Mouse (Mus musculus): ENCODE results near the gene Alkbh6.

The Alkbh6 gene

DNA sequence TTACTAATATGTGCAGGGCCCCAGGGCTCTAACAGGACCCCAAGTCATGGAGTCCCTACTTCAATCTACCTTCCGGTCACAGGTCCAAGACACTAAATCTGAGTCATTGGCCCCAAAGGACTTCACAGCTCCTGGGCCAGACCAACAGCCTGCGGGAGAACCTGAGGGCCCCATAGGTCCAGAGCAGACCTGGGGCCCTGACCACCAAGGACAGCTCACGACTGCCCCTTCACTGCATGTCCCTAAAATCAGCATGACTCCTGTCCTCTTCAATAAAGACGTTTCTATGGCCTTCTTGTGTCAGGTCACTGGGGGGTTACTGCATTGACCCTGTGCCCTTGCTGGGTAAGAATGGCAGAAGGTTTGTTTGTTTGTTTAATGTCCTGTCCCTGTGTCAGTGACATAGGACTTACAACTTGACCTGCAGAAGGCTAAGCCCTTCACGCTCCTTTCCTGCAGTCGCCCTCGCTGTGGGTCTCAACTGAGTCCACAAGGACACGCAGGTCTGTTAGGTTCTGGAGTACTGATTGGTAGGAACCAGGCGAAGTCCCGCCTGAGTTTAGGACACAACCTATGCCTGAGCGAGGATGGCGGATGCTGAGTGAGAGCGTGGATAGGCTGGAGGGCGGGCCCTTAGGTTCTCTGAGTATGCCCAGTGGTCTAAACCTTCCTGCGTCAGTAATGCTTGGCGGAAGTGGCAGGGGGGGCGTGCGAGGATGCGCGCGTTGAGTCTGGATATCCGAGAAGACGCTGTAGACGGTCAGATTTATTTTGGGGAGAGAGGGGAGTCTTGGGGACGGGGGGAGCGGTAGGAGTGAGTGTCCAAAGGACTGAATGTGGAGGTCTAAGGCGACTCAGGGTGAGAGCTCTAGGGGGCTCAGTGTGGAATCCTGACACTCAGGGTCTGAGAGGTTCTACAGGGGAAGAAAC is at the start of gene Alkbh6:
Gene Alkbh6 (plus strand): TSS at position 642 of the 930 bp plus-strand sequence.
- DNase-seq (ENCODE audit: extremely low spot score) = peak; percentile 90

DNA sequence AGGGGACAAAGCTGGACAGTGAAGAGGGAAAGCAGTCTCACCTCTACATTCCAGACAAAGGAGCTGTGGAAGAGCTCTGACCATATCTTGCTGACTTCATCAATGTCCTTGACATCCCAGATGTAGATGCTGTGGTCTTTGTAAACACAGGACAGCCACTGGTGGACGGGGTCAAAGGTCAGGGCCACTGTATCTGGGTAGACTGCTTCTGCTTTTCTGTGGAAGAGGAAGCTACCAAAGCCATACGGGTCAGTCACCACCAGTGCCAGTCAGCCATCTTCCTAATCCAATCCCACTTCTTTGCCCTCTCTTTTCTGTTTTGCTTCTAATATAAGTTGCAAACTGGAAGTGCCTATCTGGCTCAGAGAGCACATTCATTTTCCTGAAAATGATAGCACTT is 43.5 kb upstream of the Alkbh6 start:
- no peak for DNase-seq (ENCODE audit: extremely low spot score)

DNA sequence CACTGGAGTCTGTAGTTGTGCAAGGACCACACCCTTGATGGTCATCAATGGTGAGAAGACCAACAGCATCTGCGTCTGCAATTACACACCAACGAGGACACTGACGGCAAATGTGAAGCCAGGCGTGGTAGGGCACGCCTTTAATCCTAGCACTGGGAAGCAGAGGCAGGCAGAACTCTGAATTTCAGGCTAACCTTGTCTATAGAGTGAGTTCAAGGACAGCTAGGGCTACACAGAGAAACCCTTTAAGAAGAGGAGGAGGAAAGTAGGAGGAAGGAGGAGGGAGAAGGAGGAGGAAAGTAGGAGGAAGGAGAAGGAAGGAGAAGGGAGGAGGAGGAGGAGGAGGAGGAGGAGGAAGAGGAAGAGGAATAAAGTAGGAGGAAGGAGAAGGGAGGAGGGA is 43.0 kb upstream of the Alkbh6 start:
- no peak for DNase-seq (ENCODE audit: extremely low spot score)

DNA sequence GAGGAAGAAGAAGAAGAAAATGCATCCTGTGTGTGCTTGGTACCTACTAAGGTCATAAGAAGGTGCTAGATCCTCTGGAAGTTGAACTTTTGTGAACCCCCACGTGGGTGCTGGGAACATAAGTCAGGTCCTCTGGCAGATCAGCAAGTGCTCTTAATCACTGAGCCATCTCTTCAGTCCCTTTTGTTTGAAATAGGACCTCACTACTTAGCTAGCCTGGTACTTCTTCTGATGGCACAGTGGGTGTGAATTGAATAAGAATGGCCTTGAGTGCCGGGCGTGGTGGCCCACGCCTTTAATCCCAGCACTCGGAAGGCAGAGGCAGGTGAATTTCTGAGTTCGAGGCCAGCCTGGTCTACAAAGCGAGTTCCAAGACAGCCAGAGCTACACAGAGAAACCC is 42.6 kb upstream of the Alkbh6 start:
- no peak for DNase-seq (ENCODE audit: extremely low spot score)

DNA sequence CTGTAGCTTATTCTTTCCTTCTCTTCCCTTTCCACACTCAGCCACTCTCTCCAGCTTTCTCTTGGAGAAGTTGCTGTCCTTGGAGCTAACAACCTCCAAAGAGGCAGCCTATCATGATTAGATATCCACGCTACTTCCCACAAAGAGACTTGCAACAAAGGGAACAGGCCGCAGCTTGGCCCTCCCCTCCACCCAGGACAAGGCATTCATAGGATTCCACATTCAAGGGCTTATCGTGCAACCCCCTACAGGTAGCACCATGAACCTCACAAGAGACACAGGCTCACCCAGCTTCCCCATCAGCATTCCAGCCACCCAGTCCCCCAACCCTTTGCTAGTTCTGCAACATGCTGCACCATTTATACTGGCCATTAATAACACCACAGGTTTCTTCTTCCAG is 41.7 kb upstream of the Alkbh6 start:
- no peak for DNase-seq (ENCODE audit: extremely low spot score)

DNA sequence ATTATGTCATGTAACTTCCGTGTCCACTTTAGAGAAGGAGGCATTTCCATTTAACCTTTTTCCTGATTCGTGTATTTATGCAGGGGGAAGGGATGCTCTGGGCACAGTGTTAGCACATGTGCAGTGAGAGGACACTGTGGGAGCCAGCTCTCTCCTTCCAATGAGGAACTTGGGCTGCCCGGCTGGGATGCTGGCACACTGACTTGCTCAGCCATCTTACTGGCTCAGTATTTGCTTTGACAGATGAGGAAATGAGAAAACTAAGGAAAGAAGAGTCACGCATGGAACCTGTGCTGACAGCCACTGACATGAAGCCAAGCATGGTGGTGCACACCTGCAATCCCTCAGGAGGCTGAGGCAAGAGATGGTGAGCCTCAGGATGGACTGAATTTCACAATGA is 38.9 kb upstream of the Alkbh6 start:
- DNase-seq (ENCODE audit: extremely low spot score) = no peak

DNA sequence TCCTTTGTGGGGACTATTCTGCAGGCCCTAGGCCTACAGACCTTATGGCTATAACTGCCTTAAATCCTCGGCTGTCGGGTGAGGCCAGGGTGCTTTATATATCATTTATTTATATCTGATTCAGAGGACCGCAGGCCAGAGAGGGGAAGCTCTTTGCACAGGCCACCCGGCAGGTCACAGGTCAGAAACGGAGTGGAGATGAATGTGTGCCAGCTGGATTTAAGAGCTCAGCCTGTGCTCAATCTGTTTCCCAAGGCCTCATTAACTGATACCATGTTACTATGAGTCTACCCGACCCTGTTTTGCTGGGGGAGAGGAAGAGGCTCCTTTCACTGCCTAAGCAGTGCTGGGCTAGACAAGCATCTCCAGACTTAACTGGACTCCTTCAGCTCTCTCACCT is 34.1 kb upstream of the Alkbh6 start:
- no peak for DNase-seq (ENCODE audit: extremely low spot score)

DNA sequence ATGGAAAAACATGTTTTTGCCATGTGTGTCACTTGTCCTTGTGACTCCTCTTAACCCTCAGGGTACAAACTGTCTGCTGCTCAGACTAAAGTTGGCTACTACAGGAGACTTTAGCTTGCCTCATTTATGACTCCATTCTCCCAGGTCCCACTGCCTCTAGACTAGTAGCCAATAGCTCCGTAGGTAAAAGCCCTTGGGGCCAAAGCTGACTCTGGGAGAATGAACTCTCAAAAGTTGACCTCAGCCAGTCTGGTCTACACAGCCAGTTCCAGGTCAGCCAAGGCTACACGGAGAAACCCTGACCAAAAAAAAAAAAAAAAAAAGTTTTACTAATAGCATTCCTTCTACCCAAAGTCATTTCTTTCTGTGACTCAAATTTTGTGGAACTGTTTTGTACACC is 29.6 kb upstream of the Alkbh6 start:
- no peak for DNase-seq (ENCODE audit: extremely low spot score)

DNA sequence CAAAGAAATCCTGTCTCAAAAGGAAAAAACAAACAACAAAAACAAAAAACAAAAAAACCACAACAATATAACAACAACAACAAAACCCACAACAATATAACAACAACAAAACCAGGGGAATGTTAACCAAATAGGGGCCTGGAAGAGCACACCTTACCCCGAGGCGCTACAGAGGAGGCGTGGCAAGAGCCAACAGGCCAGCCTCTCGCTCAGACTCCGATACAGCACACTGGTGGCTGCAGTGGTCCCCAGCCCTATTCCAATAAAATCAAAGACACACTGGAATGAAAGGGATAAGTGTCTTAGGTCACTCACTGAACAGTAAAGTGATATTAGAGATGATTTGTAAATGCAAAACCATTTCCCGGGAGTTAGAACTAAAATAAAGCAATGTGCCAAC is 29.0 kb upstream of the Alkbh6 start:
- DNase-seq (ENCODE audit: extremely low spot score) = no peak

DNA sequence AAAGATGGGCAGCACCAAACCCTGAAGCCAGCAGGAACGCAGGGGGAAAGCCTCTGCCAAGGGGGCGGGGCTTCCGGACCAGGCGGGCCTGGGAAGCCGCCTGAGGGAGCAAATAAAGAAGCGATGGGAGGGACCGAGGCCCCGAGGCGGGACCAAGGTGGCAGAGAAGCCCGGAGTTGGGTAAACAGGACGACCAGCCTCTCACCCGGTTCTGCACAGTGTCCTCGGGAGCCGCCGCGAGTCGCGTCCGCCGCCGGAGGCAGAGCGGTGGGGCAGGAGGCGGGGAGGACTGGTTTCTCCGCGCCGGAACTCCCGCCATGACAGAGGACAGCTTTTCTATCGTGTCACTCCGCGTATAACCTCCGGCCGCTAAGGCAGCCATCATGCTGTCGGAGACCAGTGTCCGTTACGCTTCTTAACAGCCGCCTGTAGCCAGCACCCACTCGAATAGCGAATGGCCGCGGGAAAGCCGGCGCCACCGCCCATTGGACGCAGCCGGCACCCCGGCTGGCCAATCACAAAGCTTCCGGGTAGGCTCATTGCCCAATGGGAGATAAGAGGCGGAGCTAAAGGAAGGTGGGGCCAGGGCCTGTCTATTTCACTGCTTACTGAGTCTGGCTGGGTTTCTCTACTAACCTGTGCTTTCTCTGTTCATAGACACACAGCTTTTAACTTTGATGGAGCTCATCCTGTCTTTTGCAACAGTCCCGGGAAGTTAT is 28.4 kb upstream of the Alkbh6 start, which contains the start of the genes Thap8 and Wdr62:
Gene Thap8 (plus strand): TSS at position 144 of the 719 bp plus-strand sequence.
Gene Wdr62 (minus strand): TSS at position 469 of the 719 bp plus-strand sequence.
- peak; percentile 92 for DNase-seq (ENCODE audit: extremely low spot score)

DNA sequence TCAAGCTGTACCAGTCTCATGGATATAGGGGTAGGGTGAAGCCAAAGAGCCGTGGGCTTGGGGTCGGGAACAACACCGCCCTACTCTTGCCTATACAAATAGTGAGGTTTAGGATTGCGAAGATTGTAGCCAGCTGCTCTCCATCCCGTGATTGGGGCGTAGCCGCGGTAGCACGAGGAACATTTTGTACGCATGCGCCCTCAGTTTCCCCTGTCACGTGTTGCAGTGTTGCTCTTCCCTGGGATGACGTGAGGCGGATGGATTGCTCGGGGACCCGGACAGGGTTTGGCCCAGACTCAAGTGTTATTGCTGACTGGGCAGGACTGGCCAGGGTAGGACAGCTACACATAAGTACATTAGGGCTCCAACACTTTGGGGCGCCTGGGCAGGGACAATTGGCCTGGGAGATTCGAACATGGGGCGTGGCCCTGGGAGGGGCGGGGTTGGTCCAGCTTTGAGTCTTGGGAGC is 27.8 kb upstream of the Alkbh6 start:
- DNase-seq (ENCODE audit: extremely low spot score) = peak; percentile 79

DNA sequence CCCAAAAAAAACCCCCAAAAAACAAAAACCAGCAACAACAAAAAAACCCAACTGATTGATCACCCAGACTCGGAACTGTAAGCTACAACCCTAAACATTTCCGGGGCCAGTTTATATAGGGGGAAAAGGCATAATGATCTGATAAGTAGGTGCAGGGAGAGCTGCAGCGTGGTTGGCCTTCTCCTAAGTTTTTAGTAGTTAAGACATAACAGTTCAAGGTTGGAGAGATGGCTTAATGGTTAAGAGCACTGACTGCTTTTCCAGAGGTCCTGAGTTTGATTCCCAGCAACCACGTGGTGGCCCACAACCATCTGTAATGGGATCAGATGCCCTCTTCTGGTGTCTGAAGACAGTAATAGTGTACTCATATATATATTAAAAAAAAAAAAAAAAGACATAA is 27.0 kb upstream of the Alkbh6 start:
- DNase-seq (ENCODE audit: extremely low spot score) = no peak

DNA sequence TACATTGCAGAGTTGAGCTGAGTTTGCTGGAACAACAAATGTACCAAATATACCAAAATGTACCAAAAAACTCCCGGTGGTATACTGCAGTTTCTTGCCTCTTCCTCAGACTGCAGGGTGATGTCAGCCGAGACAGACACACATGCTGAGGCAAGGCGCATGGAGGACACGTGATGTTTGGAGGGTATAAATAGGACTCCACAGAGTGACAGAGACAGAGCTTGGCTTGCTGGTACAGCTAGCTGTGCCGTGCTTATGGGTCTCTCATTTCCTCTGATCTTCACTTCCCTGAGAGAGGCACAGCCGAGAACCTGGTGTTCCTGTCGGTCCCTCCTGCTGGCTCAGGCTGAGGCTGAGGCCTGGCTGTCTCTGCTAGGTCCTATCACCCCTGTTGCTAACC is 25.8 kb upstream of the Alkbh6 start:
- no peak for DNase-seq (ENCODE audit: extremely low spot score)

DNA sequence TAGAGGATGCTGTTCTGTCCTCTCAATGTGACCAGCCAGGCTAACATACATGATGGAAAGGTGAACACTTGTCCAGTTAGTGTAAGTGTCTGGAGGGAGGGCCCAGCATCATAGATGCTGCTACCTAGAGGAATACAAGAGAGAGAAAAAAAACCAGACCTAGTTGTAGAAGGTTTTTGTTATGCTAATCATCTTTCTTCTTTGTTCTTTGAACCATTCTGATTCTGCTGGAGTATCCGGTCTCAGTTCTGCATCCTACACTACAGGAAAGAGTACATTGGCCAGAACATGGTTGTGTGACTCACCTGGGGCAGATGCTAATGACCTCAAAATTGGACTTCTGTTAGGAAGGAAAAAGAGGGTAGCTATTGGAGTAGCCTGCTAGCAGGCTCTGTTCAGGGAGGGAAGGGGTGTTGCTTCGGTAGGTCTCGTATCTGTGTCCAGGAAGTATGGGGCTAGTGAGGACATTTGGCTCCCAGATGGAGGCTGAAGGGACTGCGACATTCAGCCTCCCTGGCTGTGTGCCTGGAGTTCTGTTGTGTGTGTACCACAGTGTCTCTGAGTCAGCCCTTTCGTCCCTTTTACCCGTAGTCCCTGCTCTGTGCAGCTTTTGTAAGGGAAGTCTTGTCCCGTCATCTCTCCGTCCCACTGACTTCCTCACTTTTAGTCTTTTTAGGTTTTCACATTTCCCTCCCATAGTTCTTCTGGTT is 21.7 kb upstream of the Alkbh6 start:
- DNase-seq (ENCODE audit: extremely low spot score) = no peak

DNA sequence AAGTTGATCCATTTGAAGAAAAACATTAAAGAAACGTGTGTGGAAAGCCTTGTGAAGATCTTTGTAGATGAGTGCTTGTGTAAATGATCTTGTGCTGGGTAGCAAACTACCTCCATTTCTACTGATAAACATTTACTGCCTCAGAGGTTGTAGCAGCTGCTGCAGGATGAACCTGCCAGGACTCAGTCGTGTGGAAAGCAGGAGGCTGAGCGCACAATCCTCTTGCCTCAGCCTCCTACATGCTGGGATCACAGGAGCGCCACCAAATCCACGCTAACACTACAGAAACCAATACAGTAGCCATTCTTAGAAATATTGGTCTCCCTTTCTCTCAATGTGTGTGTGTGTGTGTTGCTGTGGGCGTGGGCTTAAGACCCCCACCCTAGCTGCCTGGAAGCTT is 20.5 kb upstream of the Alkbh6 start:
- DNase-seq (ENCODE audit: extremely low spot score) = no peak

DNA sequence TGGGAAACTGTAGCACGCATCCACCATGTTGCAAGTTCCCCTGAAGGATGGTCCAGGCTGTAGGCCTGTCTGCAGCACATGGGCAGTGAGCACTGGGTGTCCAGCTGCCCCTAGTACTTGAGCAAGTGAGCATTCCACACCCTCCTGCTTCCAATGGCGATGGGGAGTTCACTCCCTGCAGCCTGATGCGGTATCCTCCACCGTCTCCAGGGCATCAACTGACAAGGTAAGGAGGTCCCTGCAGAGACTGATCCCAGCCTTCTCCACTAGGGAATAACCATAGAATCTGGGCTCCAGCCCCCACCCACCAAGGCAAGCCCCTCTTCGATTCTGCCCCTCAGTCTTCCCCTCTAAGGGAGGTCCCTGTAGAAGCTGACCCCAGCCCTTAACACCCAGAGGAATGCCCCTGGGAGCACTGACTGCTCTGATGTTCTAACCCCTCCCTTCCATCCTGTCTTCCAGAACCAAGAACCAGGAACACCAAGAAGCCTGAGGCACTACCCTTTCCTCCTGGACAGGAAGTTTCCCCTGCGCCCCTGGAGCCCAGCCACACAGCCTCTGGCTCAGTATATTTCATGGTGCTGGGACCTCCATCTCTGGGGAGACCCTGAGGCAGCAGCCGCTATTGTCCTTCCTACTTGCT is 19.3 kb upstream of the Alkbh6 start:
- DNase-seq (ENCODE audit: extremely low spot score) = no peak

DNA sequence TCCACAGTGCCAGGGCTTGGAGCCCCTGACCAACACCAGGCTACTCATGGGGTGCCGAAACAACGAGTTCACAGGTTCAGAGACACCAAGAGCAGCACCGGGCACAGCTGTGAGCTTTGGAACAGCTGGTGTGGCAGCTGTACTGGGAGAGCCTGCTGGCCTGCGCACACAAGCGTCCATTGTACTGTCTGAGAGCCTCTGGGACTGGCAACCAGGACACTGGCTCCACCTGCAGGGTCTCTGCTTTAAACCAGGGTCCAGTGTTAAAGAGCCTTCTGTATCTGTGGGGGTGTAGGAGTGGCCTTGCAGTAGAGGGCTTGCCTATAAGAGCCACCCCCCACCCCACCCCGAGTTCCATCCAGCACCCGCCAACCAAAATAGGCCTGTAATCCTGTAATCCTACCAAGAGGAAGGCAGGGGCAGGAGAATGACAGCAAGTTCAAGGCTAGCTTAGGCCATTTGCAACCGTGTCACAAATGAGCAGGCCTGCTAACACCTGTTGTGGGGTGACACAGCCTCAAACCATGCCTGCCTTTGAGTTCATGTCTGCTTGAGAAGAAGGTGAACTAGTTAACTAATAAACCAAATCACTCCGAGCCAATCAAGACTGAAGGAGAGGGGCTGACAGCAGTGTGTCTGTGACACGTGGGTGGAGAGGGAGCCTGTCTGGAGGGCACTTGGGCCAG is 18.7 kb upstream of the Alkbh6 start:
- peak; percentile 29 for DNase-seq (ENCODE audit: extremely low spot score)

DNA sequence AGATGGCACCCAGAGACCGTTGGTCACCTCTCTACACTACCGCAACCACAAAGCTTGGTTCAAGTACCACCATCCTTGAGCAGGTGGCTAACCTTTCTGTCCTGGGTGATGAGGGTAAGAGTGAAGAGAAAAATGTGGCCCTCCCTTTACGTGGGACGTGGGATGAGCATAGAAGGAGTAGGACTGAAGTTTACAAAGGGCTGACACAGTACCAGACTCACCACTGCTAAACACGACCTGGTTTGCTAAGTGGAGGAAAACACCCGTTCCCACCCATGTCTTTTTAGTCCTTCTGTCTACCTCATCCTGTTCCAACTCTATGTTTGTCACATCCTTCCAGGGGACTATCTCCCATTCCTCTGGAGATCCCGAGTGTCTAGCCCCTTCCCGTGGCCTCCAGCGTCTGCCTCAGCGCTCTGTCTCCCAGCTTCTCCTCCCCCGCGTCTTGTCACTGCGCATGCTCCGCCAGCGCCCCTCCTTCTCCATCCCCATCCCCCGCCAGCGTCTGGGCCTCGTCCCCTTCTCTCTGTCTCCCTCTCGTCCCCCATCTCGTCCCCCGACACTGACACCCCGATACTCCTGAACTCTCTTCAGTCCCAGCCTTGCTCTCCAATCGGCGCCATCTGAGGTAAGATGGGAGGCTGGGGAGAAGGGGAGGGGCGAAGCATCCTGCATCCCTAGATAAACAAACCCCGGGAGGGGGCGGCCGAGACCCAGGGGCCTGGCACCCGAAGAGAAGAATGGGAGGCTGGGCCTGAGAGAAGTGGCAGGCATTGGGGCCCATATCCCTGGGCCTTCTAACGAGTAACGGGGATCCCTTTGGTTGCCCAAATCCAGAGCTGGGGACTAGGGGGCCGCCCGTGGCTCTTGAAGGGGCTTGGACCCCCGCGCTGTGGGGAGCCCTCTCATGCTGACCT is 17.0 kb upstream of the Alkbh6 start, which contains the start of gene Clip3:
Gene Clip3 (plus strand): TSS at position 514 of the 917 bp plus-strand sequence.
- DNase-seq (ENCODE audit: extremely low spot score) = peak; percentile 86

DNA sequence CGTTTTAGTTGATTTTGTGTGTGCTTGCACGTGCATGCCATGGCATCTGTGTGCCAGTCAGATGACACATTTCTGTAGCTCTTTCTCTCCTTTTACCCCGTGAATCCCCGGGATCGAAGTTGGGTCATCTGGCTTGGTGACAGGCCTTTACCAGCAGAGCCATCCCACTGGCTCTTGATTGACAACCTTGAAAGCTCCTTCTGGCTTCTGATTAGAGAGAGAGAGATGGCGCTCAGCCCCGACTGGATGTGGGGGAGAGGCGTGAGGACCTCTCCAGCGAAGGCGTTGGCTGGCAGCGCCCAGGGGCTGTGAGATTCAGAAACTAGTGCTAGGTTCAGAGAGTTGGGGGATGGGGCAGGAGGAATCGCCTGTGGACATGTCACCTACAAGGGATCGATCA is 14.7 kb upstream of the Alkbh6 start:
- no peak for DNase-seq (ENCODE audit: extremely low spot score)

DNA sequence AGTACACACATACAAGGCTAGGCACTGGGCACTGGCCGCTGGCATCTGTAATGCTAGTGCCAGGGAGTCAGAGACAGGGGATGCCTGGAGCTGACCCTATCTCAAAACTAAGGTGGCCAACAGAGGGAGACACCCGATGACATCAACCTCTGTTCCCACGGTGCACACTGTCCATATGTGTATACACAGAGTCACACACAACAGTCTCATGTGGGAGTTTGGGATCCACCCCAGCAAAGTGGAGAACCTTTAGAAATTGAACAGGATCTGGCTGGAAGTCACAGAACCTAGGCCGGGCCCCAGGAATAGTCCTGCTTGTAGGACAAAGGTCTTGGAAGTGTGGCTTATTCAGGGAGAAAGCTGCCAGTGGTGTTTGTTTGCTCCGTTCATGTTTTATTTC is 14.2 kb upstream of the Alkbh6 start:
- DNase-seq (ENCODE audit: extremely low spot score) = no peak
